Mouse (Mus musculus): ENCODE results near the gene Acvr1.
A peak's percentile ranks its signal among the peaks of the same experiment; 100 is the strongest.

Acvr1 gene

DNA sequence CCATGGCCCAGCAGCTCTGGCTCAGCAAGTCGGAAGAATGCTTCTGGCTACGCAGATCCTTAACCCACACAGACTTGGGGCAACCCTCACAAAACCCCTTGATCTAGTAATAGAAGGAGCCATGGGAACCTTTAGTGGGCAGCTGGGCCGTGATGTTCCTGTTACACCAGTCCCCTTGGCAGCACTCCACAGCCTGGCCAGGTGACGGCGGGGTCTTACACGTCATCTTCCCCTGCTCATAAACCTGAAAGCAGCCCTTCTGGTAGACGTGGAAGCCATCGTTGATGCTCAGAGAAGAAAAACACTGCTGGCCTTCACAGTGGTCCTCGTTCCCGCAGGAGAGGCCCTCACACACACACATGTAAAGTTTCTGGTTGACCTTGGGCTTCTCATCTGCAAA lies 87.4 kb downstream of the Acvr1 start:
- ATAC-seq (ENCODE audit: low TSS enrichment): no peak

DNA sequence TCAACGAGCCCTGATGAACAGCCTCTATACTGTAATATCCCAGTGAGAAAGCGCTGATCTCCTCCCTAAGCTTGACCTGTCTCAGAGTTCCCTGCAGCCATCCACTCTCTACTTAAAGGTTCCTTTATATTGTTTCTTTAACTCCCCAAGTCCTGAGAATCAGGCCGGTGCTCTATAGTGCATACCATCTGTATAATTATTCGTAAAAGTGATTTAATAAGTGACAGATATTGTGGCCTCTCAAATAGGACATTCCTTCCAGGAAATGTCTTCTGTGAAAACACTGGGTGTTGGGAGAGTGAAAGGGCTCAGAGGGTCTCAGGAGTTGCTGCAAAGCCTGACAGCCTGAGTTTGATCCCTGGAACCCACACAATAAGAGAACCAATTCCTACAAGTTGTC lies 88.8 kb downstream of the Acvr1 start:
- ATAC-seq (ENCODE audit: low TSS enrichment): no peak

DNA sequence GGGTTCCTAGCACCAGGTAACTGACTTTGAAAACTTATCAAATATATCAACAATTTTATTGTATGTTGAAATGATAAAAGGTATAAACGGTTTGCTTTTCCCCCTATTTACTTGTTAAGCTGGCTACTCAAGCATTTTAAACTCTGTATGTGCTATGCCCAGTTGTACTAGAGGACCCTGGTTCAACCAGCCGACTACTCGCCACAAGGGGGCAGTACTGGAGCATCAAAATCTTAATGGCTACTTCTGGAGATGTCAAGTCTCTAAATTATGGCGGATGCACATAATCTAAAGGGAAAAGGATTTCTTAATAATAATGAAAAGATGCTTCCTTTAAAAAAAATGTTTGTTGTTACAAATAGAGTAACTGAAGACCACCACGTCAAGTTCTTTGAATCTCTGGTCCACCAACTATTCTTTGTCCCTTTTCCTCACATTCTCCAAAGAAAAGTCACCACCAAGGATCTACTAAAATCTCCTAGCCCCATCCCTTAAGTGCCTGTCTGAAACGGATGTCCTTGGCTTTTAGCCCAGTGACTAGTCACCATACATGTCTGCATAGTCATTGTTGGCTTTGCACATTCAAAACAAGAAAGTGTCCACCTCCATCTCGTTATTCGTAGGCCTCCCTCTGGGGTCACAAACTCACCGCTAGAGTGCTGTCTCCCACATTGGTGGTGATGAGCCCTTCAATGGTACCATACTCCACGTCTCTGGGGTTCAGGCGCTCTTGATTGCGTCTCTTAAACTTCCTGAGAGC lies 89.8 kb downstream of the Acvr1 start:
- peak; percentile 51 for ATAC-seq (ENCODE audit: low TSS enrichment)

DNA sequence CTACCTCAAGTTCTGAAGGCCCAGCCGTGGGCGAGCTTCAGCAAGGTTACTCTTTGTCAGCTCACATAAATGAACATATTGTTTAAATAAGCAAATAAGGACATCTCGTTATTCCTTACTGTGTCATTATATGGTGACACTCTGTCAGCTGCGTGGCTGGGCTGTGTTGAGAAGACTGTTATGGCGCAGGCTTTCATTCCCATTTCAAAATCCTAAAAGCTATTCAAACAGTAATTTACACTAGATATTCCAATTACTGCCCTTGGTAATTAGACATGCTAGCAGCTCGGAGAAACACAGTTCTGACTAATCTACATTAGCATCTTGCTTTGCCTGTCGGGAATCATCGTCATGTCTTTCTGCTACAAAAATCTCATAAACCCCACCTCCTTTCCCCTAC lies 91.4 kb downstream of the Acvr1 start:
- no peak for ATAC-seq (ENCODE audit: low TSS enrichment)

DNA sequence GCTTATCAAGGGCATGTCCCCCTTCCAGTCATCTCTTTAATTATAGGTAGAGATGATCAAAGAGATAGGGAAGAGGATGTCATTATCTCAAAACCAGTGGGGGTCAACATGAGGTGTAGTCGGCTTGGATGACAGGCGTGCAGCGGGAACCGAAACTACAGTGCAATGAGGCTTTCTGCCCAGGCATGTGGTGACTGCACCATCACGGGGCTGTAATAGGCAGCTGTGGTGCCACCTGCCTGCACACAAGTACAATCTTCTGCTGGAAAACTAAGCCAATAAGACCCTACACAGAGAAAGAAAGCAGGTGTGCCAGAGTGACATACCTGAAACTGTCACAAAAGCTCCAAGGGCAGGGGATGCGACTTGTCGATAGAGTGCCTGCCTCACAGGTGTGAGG lies 96.7 kb downstream of the Acvr1 start:
- ATAC-seq (ENCODE audit: low TSS enrichment): no peak

DNA sequence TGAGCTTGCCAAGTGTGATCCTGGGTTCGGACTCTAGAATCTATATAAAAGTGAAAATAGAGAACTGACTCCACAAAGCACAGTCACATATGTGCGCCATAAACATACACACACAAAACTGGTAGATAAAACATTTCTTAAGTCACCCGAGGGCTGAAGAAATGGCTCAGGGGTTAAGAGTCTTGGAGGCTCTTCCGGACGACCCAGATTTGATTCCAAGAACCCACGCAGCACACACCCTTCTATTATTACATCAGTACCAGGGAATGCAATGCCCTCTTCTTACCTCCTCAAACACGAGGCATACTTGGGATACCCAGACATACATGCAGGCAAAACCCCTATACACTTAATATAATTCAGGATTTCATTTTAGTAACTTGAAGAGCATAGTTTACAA lies 97.1 kb downstream of the Acvr1 start, which contains the start of gene Gm17409:
Gene Gm17409, plus strand, starts transcription at position 301 of the 400 bp plus-strand sequence.
- ATAC-seq (ENCODE audit: low TSS enrichment): no peak

DNA sequence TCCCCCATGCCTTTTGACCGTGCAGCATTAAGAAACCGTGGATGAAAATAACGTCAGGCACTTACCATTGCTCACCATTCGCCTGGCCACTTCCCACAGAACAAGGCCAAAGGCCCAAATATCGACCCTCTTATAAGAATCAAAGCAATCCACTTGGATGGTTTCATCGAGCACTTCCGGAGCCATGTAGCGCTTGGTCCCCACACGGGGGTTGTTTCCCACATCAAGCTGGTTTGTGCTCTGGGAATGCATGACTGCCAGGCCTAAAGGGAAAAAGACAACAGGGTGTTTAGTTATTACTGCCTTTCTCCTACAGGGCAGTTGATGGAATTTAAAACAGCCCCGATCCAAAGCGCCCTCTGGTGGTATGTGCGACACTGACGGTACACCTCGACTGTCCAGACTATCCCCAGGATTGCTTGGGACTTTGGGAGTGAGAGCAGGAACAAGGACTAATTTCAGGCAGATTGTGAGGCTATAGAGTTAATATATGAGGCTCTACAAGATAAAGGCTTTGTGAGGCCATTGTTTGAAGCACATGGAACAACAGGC lies 108.1 kb downstream of the Acvr1 start:
- ATAC-seq (ENCODE audit: low TSS enrichment): peak; percentile 91

DNA sequence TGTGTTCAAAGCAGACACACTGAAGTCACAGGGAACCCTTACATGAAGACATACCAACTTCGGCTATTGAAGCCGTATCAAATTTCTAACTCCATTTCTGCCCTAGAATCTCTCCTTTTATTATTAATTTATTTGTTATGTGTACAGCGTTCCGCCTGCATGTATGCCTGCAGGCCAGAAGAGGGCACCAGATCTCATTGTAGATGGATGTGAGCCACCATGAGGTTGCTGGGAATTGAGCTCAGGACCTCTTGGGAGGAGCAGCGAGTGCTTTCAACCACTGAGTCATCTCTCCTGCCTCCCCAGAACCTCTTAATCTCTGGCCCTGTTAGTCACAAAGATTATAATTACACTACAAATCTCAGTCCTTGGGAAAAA lies 109.5 kb downstream of the Acvr1 start:
- no peak for ATAC-seq (ENCODE audit: low TSS enrichment)

DNA sequence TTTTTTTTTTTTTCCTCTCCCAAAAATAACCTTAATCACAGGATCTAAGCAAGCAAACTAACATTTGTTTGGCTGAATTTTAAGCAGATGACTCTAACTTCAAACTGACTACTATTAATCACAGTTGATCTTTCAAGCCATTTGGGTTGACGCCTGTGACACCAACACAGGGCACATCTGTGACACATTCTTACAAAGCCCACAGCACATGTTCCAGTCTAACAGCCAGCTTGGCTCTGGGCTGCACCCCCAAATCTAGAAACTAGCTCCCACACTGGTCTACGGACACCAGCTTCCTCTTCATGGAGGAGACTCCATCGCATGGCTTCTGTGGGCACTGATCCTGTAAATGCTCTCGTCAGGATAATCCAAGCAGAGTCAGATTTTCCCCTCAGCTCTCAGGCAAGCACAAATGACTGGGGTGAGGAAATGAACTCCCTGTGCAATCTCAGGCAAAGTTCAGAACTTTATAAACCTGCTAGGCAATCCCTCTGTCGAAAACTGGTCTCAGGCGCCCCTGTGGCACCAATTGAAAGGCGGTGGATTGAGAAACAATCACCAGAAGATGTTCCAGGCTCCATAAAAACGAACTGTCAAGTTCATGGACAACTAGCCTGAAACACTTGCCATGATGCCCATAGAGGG lies 110.0 kb downstream of the Acvr1 start:
- no peak for ATAC-seq (ENCODE audit: low TSS enrichment)

DNA sequence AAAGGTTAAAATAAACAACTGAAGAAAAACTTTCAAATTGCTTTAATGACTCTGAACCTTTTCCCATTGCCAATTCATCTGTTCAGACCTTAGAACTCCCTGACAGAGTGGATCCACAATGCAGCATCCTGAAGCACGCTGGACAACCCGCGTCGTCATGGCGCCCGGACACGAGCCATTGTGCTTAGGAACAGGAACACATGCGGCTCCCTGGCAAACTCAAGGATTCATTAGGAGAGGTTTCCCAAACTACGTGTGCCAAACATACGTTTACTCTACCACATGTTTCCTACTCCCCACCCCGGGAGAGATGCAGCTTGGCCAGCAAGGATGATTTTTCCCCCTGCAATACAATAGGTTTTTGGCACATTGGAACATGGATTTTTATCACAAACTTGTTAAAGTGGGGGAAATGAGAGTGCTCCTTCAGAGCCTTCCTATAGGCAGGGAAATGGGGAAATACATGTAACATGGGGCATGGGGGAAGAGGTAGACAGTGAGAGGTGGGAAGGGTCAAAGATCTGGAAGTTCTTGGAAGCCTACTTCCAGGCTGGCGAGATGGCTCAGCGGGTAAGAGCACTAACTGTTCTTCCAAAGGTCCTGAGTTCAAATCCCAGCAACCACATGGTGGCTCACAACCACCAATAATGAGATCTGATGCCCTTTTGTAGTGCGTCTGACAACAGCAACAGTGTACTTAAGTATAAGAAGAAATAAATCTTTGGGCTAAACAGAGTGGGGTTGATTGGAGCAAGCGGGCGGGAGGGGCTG lies 112.7 kb downstream of the Acvr1 start:
- ATAC-seq (ENCODE audit: low TSS enrichment): no peak

DNA sequence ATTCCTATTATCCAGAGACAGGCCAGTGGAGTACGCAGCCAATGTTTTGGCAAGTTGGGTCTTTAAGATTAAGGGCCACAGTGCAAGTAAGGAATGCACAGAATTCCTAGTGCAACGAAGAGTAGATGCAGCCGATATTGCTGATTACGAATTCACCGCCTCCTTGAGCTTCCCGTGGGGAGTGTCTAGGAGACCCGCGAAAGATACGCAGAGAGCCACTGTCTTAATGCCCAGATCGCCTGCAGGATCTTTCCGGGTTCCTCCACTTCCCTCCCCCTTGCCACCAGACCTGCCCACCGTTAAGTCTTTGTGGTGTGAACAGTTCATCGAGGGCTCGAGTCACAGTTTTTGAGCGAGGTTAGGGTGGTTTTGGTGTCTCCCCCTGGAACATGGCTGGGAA lies 120.0 kb downstream of the Acvr1 start:
- ATAC-seq (ENCODE audit: low TSS enrichment): no peak

DNA sequence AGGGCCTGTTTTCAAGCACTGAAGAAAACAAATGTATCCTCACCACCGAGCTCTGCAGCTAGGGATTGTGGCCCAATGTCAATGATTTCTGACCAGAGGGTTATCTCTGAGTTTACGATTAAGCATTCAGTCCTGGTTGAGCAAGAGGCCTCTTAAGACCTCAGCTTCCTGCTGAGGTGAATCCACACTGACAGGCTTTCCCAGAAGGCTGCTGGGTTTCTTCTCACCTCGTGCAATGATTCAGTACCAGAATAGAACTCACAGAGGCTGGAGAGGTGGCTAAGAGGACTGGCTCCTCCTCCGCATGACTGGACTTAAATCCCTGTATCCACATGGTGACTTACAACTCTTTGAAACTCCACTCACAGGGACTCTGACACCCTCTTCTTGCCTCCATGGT lies 123.8 kb downstream of the Acvr1 start:
- ATAC-seq (ENCODE audit: low TSS enrichment): no peak

DNA sequence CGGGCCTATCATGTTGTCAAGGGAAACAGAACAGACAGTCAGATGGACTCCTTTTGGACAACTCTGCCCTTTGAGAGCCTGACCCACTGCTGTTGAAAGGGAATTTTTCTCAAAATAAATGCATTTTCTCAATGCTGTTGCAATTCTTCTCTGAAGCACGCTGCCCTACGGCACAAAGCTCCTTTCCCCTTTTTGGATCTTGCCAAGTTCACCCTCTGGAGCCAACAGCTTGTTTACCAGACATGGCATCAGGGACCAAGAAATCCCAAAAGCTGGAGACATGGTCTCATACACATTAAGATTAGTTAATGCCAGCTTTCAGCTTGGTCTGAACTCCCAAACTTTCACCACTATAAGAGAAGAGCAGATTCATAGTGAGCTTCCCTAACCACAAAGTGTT lies 130.0 kb downstream of the Acvr1 start:
- ATAC-seq (ENCODE audit: low TSS enrichment): no peak

DNA sequence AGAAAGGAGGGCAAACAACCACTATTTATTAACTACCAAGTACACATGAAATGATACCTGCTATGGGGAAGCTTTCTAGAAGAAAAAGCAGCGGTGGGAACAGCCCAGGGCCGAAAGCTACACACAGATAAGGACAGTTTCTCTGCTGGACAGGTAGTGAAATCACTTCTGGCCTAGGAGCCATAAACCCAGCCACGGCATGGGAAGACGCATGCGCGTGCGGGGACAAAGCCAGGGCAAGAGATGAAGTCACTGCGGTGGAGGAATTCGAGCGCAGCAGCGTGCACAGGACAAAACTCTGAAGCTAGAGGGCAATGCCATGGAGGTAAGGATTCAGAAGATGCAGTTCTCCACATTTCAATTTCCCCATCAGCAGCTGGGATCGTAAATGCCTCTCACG lies 131.4 kb downstream of the Acvr1 start:
- no peak for ATAC-seq (ENCODE audit: low TSS enrichment)

DNA sequence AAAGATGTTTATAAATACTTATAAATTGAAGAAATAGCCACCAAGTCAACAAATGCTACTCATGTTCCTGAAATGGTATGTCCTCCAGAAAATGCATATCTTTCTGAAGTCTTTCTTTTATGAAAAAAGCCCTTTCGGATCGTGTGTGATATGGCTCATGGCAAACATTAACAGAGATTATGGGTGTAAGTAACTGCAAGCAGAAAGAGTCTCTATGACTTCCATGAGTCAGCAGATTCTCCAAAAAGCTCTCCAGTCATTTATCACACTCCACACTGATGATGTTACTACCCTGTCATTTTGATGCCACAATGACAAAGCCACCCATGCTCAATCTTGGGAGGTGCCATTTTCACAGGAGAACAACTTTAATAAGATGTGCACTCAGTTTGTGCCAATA lies 132.5 kb downstream of the Acvr1 start:
- 0 out of 2 replicates have a peak, but pooled peaks have one; percentile 20 for ATAC-seq (ENCODE audit: low TSS enrichment)

DNA sequence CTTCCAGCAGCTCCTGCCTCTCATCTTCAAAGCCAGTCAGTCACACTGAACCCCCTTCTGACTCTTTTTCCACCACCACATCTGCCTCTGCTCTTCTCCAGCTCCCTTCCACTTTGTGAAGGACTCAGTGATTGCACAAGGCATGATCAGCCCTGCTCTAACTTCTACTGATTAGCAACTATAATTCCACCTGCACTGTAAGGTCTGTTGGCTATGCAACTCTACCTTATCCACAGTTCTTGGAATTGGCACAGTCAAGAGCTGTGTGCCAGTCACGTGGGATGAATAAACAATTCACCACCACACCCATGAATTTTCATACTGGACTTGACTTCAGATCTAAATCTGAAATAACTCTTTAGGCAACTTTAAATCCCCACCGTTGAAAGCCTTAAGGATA lies 133.6 kb downstream of the Acvr1 start:
- no peak for ATAC-seq (ENCODE audit: low TSS enrichment)

DNA sequence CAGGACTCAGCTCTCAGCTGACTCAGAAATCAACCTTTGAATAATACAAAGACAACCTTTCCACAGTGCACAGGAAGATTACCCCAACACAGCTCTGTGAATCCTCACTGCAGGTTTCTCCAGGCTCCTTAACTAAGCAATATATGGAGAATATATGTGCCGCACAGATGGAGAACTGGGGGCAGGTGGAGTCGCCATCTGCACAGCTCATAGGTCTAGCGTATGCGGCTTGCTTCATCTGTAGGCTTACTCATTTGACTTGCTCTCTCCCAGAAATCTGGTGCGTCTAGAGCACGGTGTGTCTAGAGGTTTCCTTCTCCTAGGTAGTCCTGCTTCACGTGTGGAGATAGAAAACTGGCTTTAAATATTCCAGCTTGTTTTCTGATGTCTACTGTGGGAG lies 134.7 kb downstream of the Acvr1 start:
- ATAC-seq (ENCODE audit: low TSS enrichment): peak; percentile 91

DNA sequence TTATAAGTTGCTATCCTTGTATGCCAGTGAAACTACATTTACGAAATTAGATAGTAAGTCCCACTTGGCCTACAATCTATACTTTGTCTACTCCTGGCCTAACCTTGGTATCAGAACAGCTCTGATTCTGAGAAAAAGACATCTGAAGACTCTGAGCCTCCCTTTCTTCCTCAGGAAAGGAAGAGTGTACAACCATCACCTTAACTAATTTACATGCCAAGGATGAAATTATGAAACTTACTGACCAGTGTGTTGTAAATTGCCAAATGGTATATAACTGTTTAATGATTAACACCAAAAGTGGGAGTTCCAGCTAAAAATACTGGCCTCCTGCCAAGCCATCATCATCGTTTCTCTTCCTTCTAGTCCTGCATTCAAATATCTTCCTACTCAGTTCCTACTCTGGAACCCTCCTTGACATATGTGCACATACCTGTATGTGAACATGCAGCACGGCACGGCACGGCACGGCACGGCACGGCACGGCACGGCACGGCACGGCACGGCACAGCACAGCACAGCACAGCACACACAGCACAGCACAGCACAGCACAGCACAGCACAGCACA lies 141.4 kb downstream of the Acvr1 start:
- ATAC-seq (ENCODE audit: low TSS enrichment): no peak

DNA sequence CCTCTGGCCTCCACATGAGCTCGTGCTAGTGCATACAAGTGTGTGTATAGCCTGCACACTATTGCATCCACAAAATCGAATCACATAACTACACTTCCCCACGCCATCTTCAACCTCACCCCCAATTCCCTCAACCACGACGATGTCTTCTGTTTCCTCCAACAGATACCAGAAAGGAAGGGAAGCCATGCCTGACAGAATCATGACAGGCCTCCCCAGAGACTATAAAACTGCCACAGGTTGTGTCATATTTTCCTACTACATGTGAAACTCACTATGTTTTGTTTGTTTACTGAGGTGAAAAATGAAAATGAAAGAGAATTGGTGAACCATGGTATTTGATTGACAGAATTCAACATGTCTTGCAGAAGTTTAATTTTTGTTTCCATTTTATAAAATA lies 143.6 kb downstream of the Acvr1 start:
- no peak for ATAC-seq (ENCODE audit: low TSS enrichment)

DNA sequence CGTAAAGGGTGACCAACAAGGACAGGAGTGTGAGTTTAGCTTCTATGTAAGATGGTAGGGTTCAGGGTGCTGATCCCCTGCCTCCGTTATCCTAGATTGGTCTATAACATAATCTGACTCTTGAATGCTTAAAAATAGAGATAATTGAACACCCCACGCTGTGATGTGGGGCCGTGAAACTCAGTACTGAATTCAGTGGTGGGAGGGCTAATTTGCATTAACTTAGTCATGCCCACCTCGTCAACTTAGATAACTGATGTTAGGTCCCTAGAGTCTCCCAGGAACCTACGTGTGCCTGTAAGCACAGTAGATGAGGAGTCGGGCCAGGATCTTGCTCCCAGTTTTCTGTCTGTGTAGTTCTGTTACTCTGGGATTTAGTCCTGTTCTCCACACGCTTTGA lies 147.4 kb downstream of the Acvr1 start:
- ATAC-seq (ENCODE audit: low TSS enrichment): peak; percentile 85

DNA sequence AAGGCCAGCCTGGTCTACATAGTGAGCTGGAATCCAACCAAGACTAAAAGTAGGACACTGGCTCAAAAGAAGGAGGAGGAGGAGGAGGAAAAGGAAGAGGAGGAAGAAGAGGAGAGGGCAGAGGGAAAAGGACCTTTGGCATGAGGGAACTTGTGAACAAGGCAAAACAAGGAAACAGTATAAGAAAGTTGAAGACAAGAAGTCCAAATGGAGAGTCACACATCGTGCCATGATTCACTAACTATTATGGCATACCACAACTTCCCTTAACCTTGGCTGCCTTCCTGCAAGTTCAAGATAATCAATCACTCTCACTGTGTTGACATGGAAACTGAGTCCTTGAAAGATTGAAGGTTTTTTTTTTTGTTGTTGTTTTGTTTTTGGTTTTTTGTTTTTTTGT lies 148.8 kb downstream of the Acvr1 start:
- no peak for ATAC-seq (ENCODE audit: low TSS enrichment)

DNA sequence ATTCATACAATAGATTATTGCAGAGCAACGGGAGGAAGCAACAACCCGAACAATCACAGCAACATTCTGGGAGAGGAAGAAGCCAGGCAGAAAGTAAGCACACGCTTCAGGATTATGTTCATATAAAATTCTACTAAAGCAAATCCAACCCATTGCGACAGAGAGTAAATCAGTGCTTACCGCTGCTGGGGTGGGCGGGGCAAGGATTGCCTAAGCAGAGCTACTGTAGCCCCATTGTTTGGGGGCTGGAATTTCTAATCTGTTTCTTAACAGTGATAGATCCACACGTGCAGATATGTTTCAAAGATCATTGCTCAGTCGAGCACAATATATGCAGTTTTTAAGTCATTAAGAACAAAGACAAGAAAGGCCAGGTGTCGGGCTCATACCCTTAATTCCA lies 149.3 kb downstream of the Acvr1 start:
- no peak for ATAC-seq (ENCODE audit: low TSS enrichment)
